In the genomic region with DNA sequence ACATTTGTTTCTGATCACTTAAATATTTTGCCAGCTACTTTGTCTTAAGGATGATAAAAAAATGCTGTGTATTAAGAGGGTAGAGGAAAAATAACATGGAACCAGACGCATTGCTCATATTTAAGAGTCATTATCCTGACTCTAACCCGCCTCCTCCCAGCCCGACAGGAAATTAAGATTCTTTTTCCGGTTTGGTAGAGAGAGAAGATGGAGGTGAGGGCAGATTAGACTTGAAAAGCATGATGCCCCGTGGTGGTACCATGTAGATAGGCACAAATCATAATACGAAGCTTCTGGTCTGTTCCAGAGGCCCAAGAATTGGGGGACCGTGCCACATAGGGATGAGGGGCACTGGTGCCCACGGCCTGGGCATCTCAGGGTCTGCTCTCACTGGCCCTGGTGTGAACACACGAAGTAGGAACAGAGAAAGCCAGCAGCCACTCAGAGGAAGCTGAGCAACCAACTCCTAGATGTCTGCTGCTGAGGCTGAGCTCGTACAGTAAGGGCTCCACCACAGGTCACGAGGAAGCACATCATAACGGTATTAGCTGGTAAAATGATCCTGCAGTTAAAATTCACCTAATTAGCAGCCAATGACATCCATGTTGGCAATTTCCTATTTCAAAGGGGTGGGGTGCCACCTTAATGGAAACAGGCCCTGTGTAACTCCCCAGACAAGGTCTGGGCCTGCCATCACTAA, we compare ENCODE assay signal across 14 mouse cellular contexts. TPM values are rescaled to one million over a fixed set of nuclear protein-coding genes. Genes with fewer than 3 reads are reported as not detected.
DNase-seq lines count a peak whose midpoint lies in the region; ATAC-seq lines count a peak whose summit lies in the region.
"Had no signal": no experiment of that assay in that cellular context is flagged by ENCODE, and none has a peak within 500 bp of the region (broad histone marks: within the 10 kb centered on the region; RNA-seq: fewer than 3 reads in every experiment).

No protein-coding gene starts in this region.

- no peak overlapping the region for H3K27ac ChIP-seq in neural tube, embryonic 12.5 days
- peak overlapping the region; percentile 81 for H3K27ac ChIP-seq in forebrain, embryonic 16.5 days (ENCODE audit: low read length)
- H3K27ac ChIP-seq in limb, embryonic 11.5 days (replicated peaks; ENCODE audit: low read depth, low read length) = 0 out of 2 replicates have a peak overlapping the region, but pooled peaks have one; percentile 15
- H3K27ac ChIP-seq: liver, embryonic 15.5 days had no signal

- H3K4me3 ChIP-seq in neural tube, embryonic 12.5 days = no peak overlapping the region
- H3K4me3 ChIP-seq in forebrain, embryonic 16.5 days (replicated peaks; ENCODE audit: low read length) = no peak overlapping the region
- H3K4me3 ChIP-seq in limb, embryonic 11.5 days (ENCODE audit: low read depth, low read length) = no peak overlapping the region
- H3K4me3 ChIP-seq: liver, embryonic 15.5 days had no signal

- no peaks in the 10 kb centered on the region for H3K9me3 ChIP-seq in neural tube, embryonic 12.5 days
- H3K9me3 ChIP-seq in forebrain, embryonic 16.5 days (ENCODE audit: control insufficient read depth, low read length) = no peaks in the 10 kb centered on the region
- H3K9me3 ChIP-seq in limb, embryonic 11.5 days (ENCODE audit: control insufficient read depth, low read length) = no peaks in the 10 kb centered on the region
- H3K9me3 ChIP-seq: liver, embryonic 15.5 days had no signal

- WGBS in neural tube, embryonic 12.5 days = 67% methylated on average over 12 of the region's 12 CpGs
- 32% methylated on average over 12 of the region's 12 CpGs for WGBS in forebrain, embryonic 16.5 days
- WGBS in limb, embryonic 11.5 days = 52% methylated on average over 12 of the region's 12 CpGs

- peaks cover 85% of the 10 kb centered on the region for H3K4me1 ChIP-seq in neural tube, embryonic 12.5 days
- peaks cover 87% of the 10 kb centered on the region for H3K4me1 ChIP-seq in forebrain, embryonic 16.5 days (replicated peaks; ENCODE audit: control insufficient read depth, insufficient read depth, low read length)
- H3K4me1 ChIP-seq in limb, embryonic 11.5 days (ENCODE audit: control insufficient read depth, insufficient read depth, low read length) = peaks cover 66% of the 10 kb centered on the region
- H3K4me1 ChIP-seq: liver, embryonic 15.5 days had no signal

- peak; percentile 41; the same call in 1 of the 2 replicates for ATAC-seq in neural tube, embryonic 12.5 days (ENCODE audit: low FRiP score, low read depth)
- ATAC-seq in forebrain, embryonic 16.5 days = peak; percentile 5; the same call in 1 of the 2 replicates
- ATAC-seq in limb, embryonic 11.5 days (ENCODE audit: insufficient number of reproducible peaks, low FRiP score, low TSS enrichment, low read depth) = no peak
- no peak for ATAC-seq in megakaryocyte, adult 5-6 weeks (ENCODE audit: poor library complexity, severe bottlenecking)

- H3K4me2 ChIP-seq in neural tube, embryonic 12.5 days (replicated peaks) = peak overlapping the region; percentile 2; the same call in 1 of the 2 replicates
- peak overlapping the region; percentile 46 for H3K4me2 ChIP-seq in forebrain, embryonic 16.5 days (ENCODE audit: low read length)
- H3K4me2 ChIP-seq in limb, embryonic 11.5 days (ENCODE audit: low read depth, severe bottlenecking) = no peak overlapping the region
- H3K4me2 ChIP-seq: liver, embryonic 15.5 days had no signal

- H3K27me3 ChIP-seq in neural tube, embryonic 12.5 days (replicated peaks) = no peaks in the 10 kb centered on the region
- H3K27me3 ChIP-seq in forebrain, embryonic 16.5 days (replicated peaks; ENCODE audit: control insufficient read depth, insufficient read depth, low read length) = no peaks in the 10 kb centered on the region
- H3K27me3 ChIP-seq in limb, embryonic 11.5 days (ENCODE audit: control insufficient read depth, insufficient read depth, low read length) = no peaks in the 10 kb centered on the region

- DNase-seq in neural tube, embryonic 10.5 days (ENCODE audit: extremely low spot score, low spot score) = no peak
- no peak for DNase-seq in limb, embryonic 11.5 days (ENCODE audit: low spot score)
- DNase-seq in right cerebral cortex, postnatal 25 days = no peak
- DNase-seq in kidney, postnatal 10 days = no peak
- DNase-seq in frontal cortex, postnatal 10 days (ENCODE audit: low spot score in 2 of 2) = no peak
- DNase-seq: cerebellum, adult 8-10 months; kidney, adult 11 months; right cerebral cortex, adult 18-20 months; thymus, adult 2 months had no signal

- H3K9ac ChIP-seq in neural tube, embryonic 12.5 days = no peak overlapping the region
- peak overlapping the region; percentile 1 for H3K9ac ChIP-seq in forebrain, embryonic 16.5 days (replicated peaks; ENCODE audit: low read depth, low read length)
- no peak overlapping the region for H3K9ac ChIP-seq in limb, embryonic 11.5 days (ENCODE audit: low read length)
- H3K9ac ChIP-seq: liver, embryonic 15.5 days had no signal

- no peaks in the 10 kb centered on the region; the same call in 1 of the 2 replicates for H3K36me3 ChIP-seq in neural tube, embryonic 12.5 days
- no peaks in the 10 kb centered on the region for H3K36me3 ChIP-seq in forebrain, embryonic 16.5 days (ENCODE audit: control insufficient read depth, insufficient read depth)
- no peaks in the 10 kb centered on the region for H3K36me3 ChIP-seq in limb, embryonic 11.5 days (ENCODE audit: control insufficient read depth, insufficient read depth, low read length)
- H3K36me3 ChIP-seq: liver, embryonic 15.5 days had no signal

RNA-seq across cellular contexts. Expression of a gene that starts 32.2 kb away (rescaled TPM):
- polyA plus RNA-seq in neural tube, embryonic 12.5 days (2016; fragmentation: Nextera tagmentation; extraction: Ambion mirVana) = 25.9 and 27.1 TPM in 2 replicates
- polyA plus RNA-seq in forebrain, embryonic 16.5 days (2015; fragmentation: Nextera tagmentation; extraction: Ambion mirVana) = 81.4 and 87.9 TPM in 2 replicates
- polyA plus RNA-seq in limb, embryonic 11.5 days (2014; fragmentation: Nextera tagmentation; extraction: Ambion mirVana) = 8.7 and 12.3 TPM in 2 replicates
- 0.38 and 0.39 TPM in 2 replicates for total RNA-seq in megakaryocyte, adult 5-6 weeks (2015)
- total RNA-seq in megakaryocyte, adult 5-6 weeks (2017) = 0.28 and 0.33 TPM in 2 replicates
- polyA plus RNA-seq: C2C12 had no signal

Comparison
In these comparisons a context has a peak if more than half of its experiments do, and no peak if none do; other contexts are left out.
1. ATAC-seq: peak in neural tube, embryonic 12.5 days (single experiment) and forebrain, embryonic 16.5 days (single experiment); none in limb, embryonic 11.5 days (single experiment) and megakaryocyte, adult 5-6 weeks (single experiment).